Mouse (Mus musculus) spleen, adult 12 weeks (tissue): ENCODE data around the gene Cyfip2.
A peak's percentile ranks its signal among the peaks of the same experiment; 100 is the strongest.

Experiments used
- DNase-seq: peaks from one replicate; pipeline ENCODE4 v3.0.0; 2022; ENCODE audit warnings: low spot score

The Cyfip2 gene

GRCm38 (mm10) chr11:46312523-46313035, at the start of gene Cyfip2:
Gene Cyfip2, minus strand, starts transcription at chr11:46312859.
- DNase-seq: no peak

GRCm38 (mm10) chr11:46360991-46361665, 48.5 kb upstream of the Cyfip2 start:
- DNase-seq: no peak

GRCm38 (mm10) chr11:46358369-46358768, 45.7 kb upstream of the Cyfip2 start:
- DNase-seq: no peak

- DNase-seq: no peak
Observed at GRCm38 (mm10) chr11:46349681-46350410, 37.2 kb upstream of the Cyfip2 start.

- no peak for DNase-seq
Observed at GRCm38 (mm10) chr11:46348416-46348815, 35.8 kb upstream of the Cyfip2 start.

- no peak for DNase-seq
Observed at GRCm38 (mm10) chr11:46347756-46348155, 35.1 kb upstream of the Cyfip2 start.

GRCm38 (mm10) chr11:46343886-46344546, 31.4 kb upstream of the Cyfip2 start:
- peak; percentile 48 for DNase-seq

GRCm38 (mm10) chr11:46341960-46342359, 29.3 kb upstream of the Cyfip2 start:
- DNase-seq: no peak

- no peak for DNase-seq
Observed at GRCm38 (mm10) chr11:46336020-46336419, 23.4 kb upstream of the Cyfip2 start.

GRCm38 (mm10) chr11:46332217-46332616, 19.6 kb upstream of the Cyfip2 start:
- DNase-seq: no peak

- peak; percentile 33 for DNase-seq
Observed at GRCm38 (mm10) chr11:46326271-46327015, 13.8 kb upstream of the Cyfip2 start.

GRCm38 (mm10) chr11:46321559-46321958, 8.9 kb upstream of the Cyfip2 start:
- no peak for DNase-seq

- no peak for DNase-seq
Observed at GRCm38 (mm10) chr11:46314534-46314933, 1.9 kb upstream of the Cyfip2 start.

GRCm38 (mm10) chr11:46313851-46314250, 1.2 kb upstream of the Cyfip2 start:
- DNase-seq: no peak

- peak; percentile 54 for DNase-seq
Observed at GRCm38 (mm10) chr11:46311703-46312522, 746 bp downstream of the Cyfip2 start.

GRCm38 (mm10) chr11:46311181-46311702, 1.4 kb downstream of the Cyfip2 start:
- DNase-seq: no peak

- no peak for DNase-seq
Observed at GRCm38 (mm10) chr11:46310647-46311063, 2.0 kb downstream of the Cyfip2 start.

- DNase-seq: no peak
Observed at GRCm38 (mm10) chr11:46309808-46310555, 2.7 kb downstream of the Cyfip2 start.

GRCm38 (mm10) chr11:46309111-46309741, 3.4 kb downstream of the Cyfip2 start:
- no peak for DNase-seq
